Comparison of ENCODE assay signal across 7 mouse cellular contexts in the genomic region with DNA sequence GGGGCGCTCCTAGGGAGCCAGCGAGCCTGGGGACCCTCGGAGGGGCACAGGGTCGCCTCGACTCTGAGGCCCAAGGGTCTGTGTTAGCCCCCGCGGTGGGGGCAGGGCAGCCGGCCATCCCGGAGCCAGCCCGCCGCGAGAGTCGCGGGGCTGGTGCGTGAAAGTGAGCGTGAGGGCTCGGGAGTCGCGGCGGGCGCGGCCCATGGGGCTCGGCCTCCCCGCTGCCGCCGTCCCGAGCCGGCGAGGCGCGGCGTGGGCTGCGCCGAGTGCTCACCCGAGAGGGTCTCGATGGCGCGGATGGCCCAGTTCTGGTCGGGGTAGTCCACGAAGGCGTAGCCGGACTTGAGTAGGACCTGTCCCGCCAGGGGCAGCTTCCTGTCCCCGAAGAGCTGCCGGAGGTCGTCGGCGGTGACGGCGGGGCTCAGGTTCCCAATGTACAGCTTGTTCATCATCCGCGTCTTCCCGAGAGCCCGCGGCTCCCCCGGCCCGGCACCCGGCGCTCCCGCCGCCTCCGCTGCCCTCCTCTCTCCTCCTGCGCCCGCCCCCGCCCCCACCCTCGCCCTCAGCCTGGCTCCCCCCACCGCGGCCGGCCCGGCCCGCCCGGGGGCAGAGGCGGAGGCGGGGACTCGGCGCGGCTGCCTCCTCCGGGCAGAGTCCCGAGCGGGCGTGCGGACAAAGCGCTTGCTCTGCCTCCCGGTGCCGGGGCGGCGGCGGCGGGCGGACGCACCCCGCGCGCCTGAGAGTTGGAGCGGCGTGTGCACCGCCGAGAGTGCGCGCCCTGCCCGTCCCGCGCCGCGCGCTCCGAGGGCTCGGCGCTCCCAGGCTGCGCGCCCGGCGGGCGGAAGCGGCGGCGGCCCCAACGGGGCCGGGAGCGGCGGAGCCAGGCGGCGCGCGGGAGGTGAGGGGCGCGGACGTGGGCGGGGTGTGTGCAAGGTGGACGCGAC. TPM values are rescaled to one million over a fixed set of nuclear protein-coding genes. Genes with fewer than 3 reads are reported as not detected.
DNase-seq lines count a peak whose midpoint lies in the region; ATAC-seq lines count a peak whose summit lies in the region.

A gene (minus strand): TSS at position 788 of the 944 bp plus-strand sequence.

- peaks cover 26% of the 10 kb centered on the region for H3K4me1 ChIP-seq in hindbrain, embryonic 13.5 days (replicated peaks)
- peaks cover 14% of the 10 kb centered on the region for H3K4me1 ChIP-seq in limb, embryonic 15.5 days
- H3K4me1 ChIP-seq in midbrain, embryonic 16.5 days (ENCODE audit: control insufficient read depth, insufficient read depth, low read length): peaks cover 14% of the 10 kb centered on the region

- under 1% methylated on average over 121 of the region's 131 CpGs for WGBS in hindbrain, embryonic 13.5 days
- WGBS in limb, embryonic 15.5 days: under 1% methylated on average over 103 of the region's 131 CpGs
- WGBS in midbrain, embryonic 16.5 days: under 1% methylated on average over 92 of the region's 131 CpGs

- peak within 1 kb of the TSS; percentile 90 for H3K4me2 ChIP-seq in hindbrain, embryonic 13.5 days
- peak within 1 kb of the TSS; percentile 81 for H3K4me2 ChIP-seq in limb, embryonic 15.5 days
- H3K4me2 ChIP-seq in midbrain, embryonic 16.5 days (ENCODE audit: low read length): peak within 1 kb of the TSS; percentile 95

- H3K9ac ChIP-seq in hindbrain, embryonic 13.5 days: peak within 1 kb of the TSS; percentile 96
- H3K9ac ChIP-seq in limb, embryonic 15.5 days: peak within 1 kb of the TSS; percentile 88
- H3K9ac ChIP-seq in midbrain, embryonic 16.5 days (ENCODE audit: low read depth, low read length): peak within 1 kb of the TSS; percentile 79

- peak within 1 kb of the TSS; percentile 95 for H3K4me3 ChIP-seq in hindbrain, embryonic 13.5 days
- peak within 1 kb of the TSS; percentile 84 for H3K4me3 ChIP-seq in limb, embryonic 15.5 days
- peak within 1 kb of the TSS; percentile 74 for H3K4me3 ChIP-seq in midbrain, embryonic 16.5 days (ENCODE audit: low read depth, low read length)

- no peaks in the 10 kb centered on the region for H3K9me3 ChIP-seq in hindbrain, embryonic 13.5 days
- H3K9me3 ChIP-seq in limb, embryonic 15.5 days: no peaks in the 10 kb centered on the region
- H3K9me3 ChIP-seq in midbrain, embryonic 16.5 days (replicated peaks; ENCODE audit: control insufficient read depth, low read length, poor library complexity, severe bottlenecking): no peaks in the 10 kb centered on the region

- H3K36me3 ChIP-seq in hindbrain, embryonic 13.5 days: no peaks in the 10 kb centered on the region
- no peaks in the 10 kb centered on the region for H3K36me3 ChIP-seq in limb, embryonic 15.5 days
- H3K36me3 ChIP-seq in midbrain, embryonic 16.5 days (ENCODE audit: control insufficient read depth, insufficient read depth, low read length): no peaks in the 10 kb centered on the region

- peak; percentile 58 for DNase-seq in R1 (ENCODE audit: low read depth, low spot score)
- peak; percentile 48 to 50 for DNase-seq in adrenal gland, postnatal 4 days (ENCODE audit: low spot score in 2 of 2)
- peak; percentile 30 for DNase-seq in gastrocnemius, adult 18-20 months (ENCODE audit: low spot score)
- DNase-seq in thymus, postnatal 0 days (ENCODE audit: low spot score): peak; percentile 30

- peak within 1 kb of the TSS; percentile 92 for H3K27ac ChIP-seq in hindbrain, embryonic 13.5 days
- H3K27ac ChIP-seq in limb, embryonic 15.5 days: peak within 1 kb of the TSS; percentile 91
- peak within 1 kb of the TSS; percentile 67 for H3K27ac ChIP-seq in midbrain, embryonic 16.5 days (ENCODE audit: low read length)

- ATAC-seq in hindbrain, embryonic 13.5 days (ENCODE audit: low FRiP score): peak; percentile 83
- peak; percentile 81 for ATAC-seq in limb, embryonic 15.5 days (ENCODE audit: insufficient number of reproducible peaks, low FRiP score, low TSS enrichment, low read depth)
- ATAC-seq in midbrain, embryonic 16.5 days: peak; percentile 76

- 0 out of 2 replicates have a peak, but pooled peaks cover 4% of the 10 kb centered on the region for H3K27me3 ChIP-seq in hindbrain, embryonic 13.5 days
- H3K27me3 ChIP-seq in limb, embryonic 15.5 days: no peaks in the 10 kb centered on the region
- H3K27me3 ChIP-seq in midbrain, embryonic 16.5 days (ENCODE audit: control insufficient read depth, insufficient read depth, low read depth, low read length): no peaks in the 10 kb centered on the region

RNA-seq across cellular contexts. Expression of the gene that starts here (rescaled TPM):
- total RNA-seq in adrenal gland, postnatal 4 days (2021): 10 to 100 TPM; 43.7 to 50.6 TPM
- total RNA-seq in gastrocnemius, adult 18-20 months (2021): 1 to 10 TPM; 1.4 to 1.5 TPM
- 33.1 and 33.5 TPM in 2 replicates for polyA plus RNA-seq in hindbrain, embryonic 13.5 days (2015; fragmentation: Nextera tagmentation; extraction: Ambion mirVana)
- polyA plus RNA-seq in limb, embryonic 15.5 days (2015; fragmentation: Nextera tagmentation; extraction: Ambion mirVana): 76.4 and 84.3 TPM in 2 replicates
- polyA plus RNA-seq in midbrain, embryonic 16.5 days (2015; fragmentation: Nextera tagmentation; extraction: Ambion mirVana): 9.7 and 13.0 TPM in 2 replicates
- polyA plus RNA-seq in thymus, postnatal 0 days (2015; fragmentation: Nextera tagmentation; extraction: Ambion mirVana): 6.8 and 8.5 TPM in 2 replicates

Comparison
In these comparisons a context has a peak if more than half of its experiments do, and no peak if none do; other contexts are left out.
1. Peak in every context shown above with its lines: DNase-seq, ATAC-seq, H3K4me3 ChIP-seq and H3K27ac ChIP-seq.
2. RNA of the gene that starts here (total RNA-seq): 43.7 to 50.6 TPM in adrenal gland, postnatal 4 days; 1.4 to 1.5 TPM in gastrocnemius, adult 18-20 months; every median in the first group is over 10 times any median in the second.